Mouse (Mus musculus) cerebellum, adult 9-11 months (tissue): ENCODE results near the gene Nfib.

Experiments
- DNase-seq: peaks from one replicate; pipeline ENCODE4 v3.0.0; 2022

Nfib gene

GRCm38 (mm10) chr4:82383991-82384731 lies 321.4 kb downstream of the Nfib start:
- DNase-seq = peak; percentile 49

GRCm38 (mm10) chr4:82383346-82383745 lies 322.2 kb downstream of the Nfib start:
- no peak for DNase-seq

- no peak for DNase-seq
Observed at GRCm38 (mm10) chr4:82381786-82382185, 323.8 kb downstream of the Nfib start.

- no peak for DNase-seq
Observed at GRCm38 (mm10) chr4:82380578-82380977, 325.0 kb downstream of the Nfib start.

GRCm38 (mm10) chr4:82378050-82378449 lies 327.5 kb downstream of the Nfib start:
- no peak for DNase-seq

- DNase-seq = no peak
Observed at GRCm38 (mm10) chr4:82377621-82378020, 327.9 kb downstream of the Nfib start.

- DNase-seq = no peak
Observed at GRCm38 (mm10) chr4:82374560-82374959, 331.0 kb downstream of the Nfib start.

- DNase-seq = no peak
Observed at GRCm38 (mm10) chr4:82372217-82372616, 333.3 kb downstream of the Nfib start.

- no peak for DNase-seq
Observed at GRCm38 (mm10) chr4:82371471-82371870, 334.1 kb downstream of the Nfib start.

GRCm38 (mm10) chr4:82369011-82369776 lies 336.4 kb downstream of the Nfib start:
- DNase-seq = no peak

- no peak for DNase-seq
Observed at GRCm38 (mm10) chr4:82368091-82368775, 337.3 kb downstream of the Nfib start.

- DNase-seq = no peak
Observed at GRCm38 (mm10) chr4:82364696-82365385, 340.7 kb downstream of the Nfib start.

- DNase-seq = no peak
Observed at GRCm38 (mm10) chr4:82363951-82364350, 341.6 kb downstream of the Nfib start.

- no peak for DNase-seq
Observed at GRCm38 (mm10) chr4:82362294-82362693, 343.3 kb downstream of the Nfib start.

GRCm38 (mm10) chr4:82360081-82360511 lies 345.5 kb downstream of the Nfib start:
- peak; percentile 34 for DNase-seq

GRCm38 (mm10) chr4:82359110-82359509 lies 346.4 kb downstream of the Nfib start:
- no peak for DNase-seq

GRCm38 (mm10) chr4:82349006-82349405 lies 356.5 kb downstream of the Nfib start:
- no peak for DNase-seq

- no peak for DNase-seq
Observed at GRCm38 (mm10) chr4:82344787-82345186, 360.8 kb downstream of the Nfib start.

GRCm38 (mm10) chr4:82344224-82344623 lies 361.3 kb downstream of the Nfib start:
- no peak for DNase-seq

GRCm38 (mm10) chr4:82338930-82339329 lies 366.6 kb downstream of the Nfib start:
- no peak for DNase-seq

- DNase-seq = peak; percentile 51
Observed at GRCm38 (mm10) chr4:82338481-82338880, 367.1 kb downstream of the Nfib start.

GRCm38 (mm10) chr4:82336951-82337381 lies 368.6 kb downstream of the Nfib start:
- no peak for DNase-seq
